Mouse (Mus musculus) effector memory CD4-positive, alpha-beta T cell, adult 5 months (primary cell): ENCODE results near the gene 2310039H08Rik. TPM values are rescaled to one million over a fixed set of nuclear protein-coding genes. Genes with fewer than 3 reads are reported as not detected.

Experiments
- polyA plus RNA-seq: library from polyadenylated mRNA; unstranded; fragments of 100-300 nt; shearing (Covaris generic); gene quantifications from one replicate; pipeline ENCODE4 v1.2.1, GENCODE M21; 2017

Gene 2310039H08Rik
- 19.9 TPM for polyA plus RNA-seq

GRCm38 (mm10) chr17:46772404-46773277, at the start of gene 2310039H08Rik:
TSS of gene 2310039H08Rik (plus strand) at chr17:46772635.

GRCm38 (mm10) chr17:46728904-46729318, 43.5 kb upstream of the 2310039H08Rik start, which contains the start of gene Gnmt:
TSS of gene Gnmt (minus strand) at chr17:46729168.

GRCm38 (mm10) chr17:46751794-46752556, 20.5 kb upstream of the 2310039H08Rik start, which contains the start of gene Cnpy3:
TSS of gene Cnpy3 (minus strand) at chr17:46752214.

GRCm38 (mm10) chr17:46763544-46763943, 8.9 kb upstream of the 2310039H08Rik start, which contains the start of gene Ptcra:
TSS of gene Ptcra (minus strand) at chr17:46763712.

GRCm38 (mm10) chr17:46782341-46783221, 10.1 kb downstream of the 2310039H08Rik start, which contains the start of gene Rpl7l1:
TSS of gene Rpl7l1 (minus strand) at chr17:46782672.

Other genes with a start within 250 kb of the 2310039H08Rik start
- gene Cul9, start 226.2 kb upstream of the 2310039H08Rik start, polyA plus RNA-seq: 6.6 TPM
- 33.2 TPM for gene Srf, start 216.5 kb upstream of the 2310039H08Rik start, polyA plus RNA-seq
- not detected for gene Ptk7, start 143.1 kb upstream of the 2310039H08Rik start, polyA plus RNA-seq
- gene Klc4, start 126.6 kb upstream of the 2310039H08Rik start, polyA plus RNA-seq: 15.9 TPM
- 31.6 TPM for gene Mrpl2, start 126.4 kb upstream of the 2310039H08Rik start, polyA plus RNA-seq
- 2.1 TPM for gene Cul7, start 122.3 kb upstream of the 2310039H08Rik start, polyA plus RNA-seq
- 31.0 TPM for gene Rrp36, start 98.3 kb upstream of the 2310039H08Rik start, polyA plus RNA-seq
- 74.9 TPM for gene Mea1, start 93.8 kb upstream of the 2310039H08Rik start, polyA plus RNA-seq
- 80.9 TPM for gene Klhdc3, start 91.7 kb upstream of the 2310039H08Rik start, polyA plus RNA-seq
- gene Ppp2r5d, start 67.5 kb upstream of the 2310039H08Rik start, polyA plus RNA-seq: 49.1 TPM
- 27.7 TPM for gene Pex6, start 61.2 kb upstream of the 2310039H08Rik start, polyA plus RNA-seq
- not detected for gene Gnmt, start 43.5 kb upstream of the 2310039H08Rik start, polyA plus RNA-seq
- 48.9 TPM for gene Cnpy3, start 20.4 kb upstream of the 2310039H08Rik start, polyA plus RNA-seq
- not detected for gene Ptcra, start 8.9 kb upstream of the 2310039H08Rik start, polyA plus RNA-seq
- 68.0 TPM for gene Rpl7l1, start 10.0 kb downstream of the 2310039H08Rik start, polyA plus RNA-seq
- gene Bicral, start 85.8 kb downstream of the 2310039H08Rik start, polyA plus RNA-seq: 23.4 TPM
- 21.7 TPM for gene Tbcc, start 118.0 kb downstream of the 2310039H08Rik start, polyA plus RNA-seq
- gene Prph2, start 137.8 kb downstream of the 2310039H08Rik start, polyA plus RNA-seq: not detected
- gene Ubr2, start 237.9 kb downstream of the 2310039H08Rik start, polyA plus RNA-seq: 86.3 TPM